Mouse (Mus musculus) kidney, postnatal 10 days (tissue): Measurements from ENCODE around the gene Smarcd1.
"Not testable (repeated sequence)": the region's sequence is repeated elsewhere in the genome, so short reads cannot be mapped to it uniquely, and the experiment has no call there.

Source experiments
- DNase-seq: peaks from one replicate; pipeline ENCODE4 v3.0.0; 2021; ENCODE audit warnings: mixed read lengths

The Smarcd1 gene

GRCm38 (mm10) chr15:99688712-99689111 lies 13.2 kb upstream of the Smarcd1 start:
- peak; percentile 72 for DNase-seq

GRCm38 (mm10) chr15:99690924-99691323 lies 11.0 kb upstream of the Smarcd1 start:
- DNase-seq = no peak

DNA sequence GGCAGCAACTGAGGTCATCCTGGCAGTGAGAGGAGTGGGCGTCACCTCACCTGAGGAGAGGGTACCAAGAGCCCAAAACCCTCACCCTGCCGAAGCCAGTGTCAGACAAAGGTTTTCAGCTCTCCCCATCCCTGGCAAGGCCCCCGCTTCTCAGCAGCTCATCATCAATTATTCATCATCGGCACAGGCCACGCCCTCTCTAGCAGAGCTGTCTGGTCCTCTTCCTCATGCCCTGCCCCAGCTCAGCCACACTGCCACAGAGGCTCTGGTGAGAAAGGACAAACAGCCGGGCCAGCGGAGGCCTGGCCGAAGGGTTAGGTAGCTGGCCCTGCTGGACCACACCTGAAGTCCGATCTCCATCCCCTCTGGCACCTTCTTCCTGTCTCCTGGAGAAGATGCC lies 10.0 kb upstream of the Smarcd1 start:
- no peak for DNase-seq

DNA sequence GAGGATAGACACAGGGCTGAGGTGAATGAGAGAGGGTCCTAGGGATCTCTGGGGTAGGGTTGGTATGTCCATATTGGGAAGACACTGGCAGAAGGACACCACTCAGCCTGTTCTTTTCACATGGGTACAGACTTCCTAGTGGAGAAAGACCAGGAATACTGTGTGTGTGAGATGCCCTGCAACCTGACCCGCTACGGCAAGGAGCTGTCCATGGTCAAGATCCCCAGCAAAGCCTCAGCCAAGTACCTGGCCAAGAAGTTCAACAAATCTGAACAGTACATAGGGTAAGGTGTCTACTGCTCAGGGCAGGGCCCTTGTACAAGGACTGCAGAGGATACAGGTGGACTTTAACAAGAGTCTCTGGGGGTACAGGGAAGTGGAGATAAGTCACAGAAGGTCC lies 4.6 kb upstream of the Smarcd1 start:
- peak; percentile 45 for DNase-seq

DNA sequence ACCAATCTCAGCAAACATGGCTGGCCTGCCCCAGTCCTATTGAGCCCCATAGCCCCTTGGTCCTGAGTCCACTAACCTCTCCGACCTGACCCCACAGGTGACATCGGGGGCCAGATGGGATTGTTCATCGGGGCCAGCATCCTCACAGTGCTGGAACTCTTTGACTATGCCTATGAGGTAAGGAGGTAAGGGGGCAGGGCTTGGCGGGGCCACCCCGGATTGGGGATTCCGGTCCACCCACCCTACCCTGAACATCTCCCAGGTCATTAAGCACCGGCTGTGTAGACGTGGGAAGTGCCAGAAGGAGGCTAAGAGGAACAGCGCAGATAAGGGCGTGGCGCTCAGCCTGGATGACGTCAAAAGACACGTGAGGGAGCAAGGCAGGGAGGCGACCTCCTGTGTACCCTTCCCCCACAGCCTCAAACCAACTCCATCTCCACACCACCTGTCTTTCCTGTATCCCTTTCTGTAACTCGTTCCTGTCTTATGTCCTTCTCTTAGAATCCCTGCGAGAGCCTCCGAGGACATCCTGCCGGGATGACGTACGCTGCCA lies 3.3 kb upstream of the Smarcd1 start:
- no peak for DNase-seq

GRCm38 (mm10) chr15:99699715-99700114 lies 2.2 kb upstream of the Smarcd1 start:
- DNase-seq = no peak

GRCm38 (mm10) chr15:99700219-99701106 lies 1.5 kb upstream of the Smarcd1 start:
- no peak for DNase-seq

DNA sequence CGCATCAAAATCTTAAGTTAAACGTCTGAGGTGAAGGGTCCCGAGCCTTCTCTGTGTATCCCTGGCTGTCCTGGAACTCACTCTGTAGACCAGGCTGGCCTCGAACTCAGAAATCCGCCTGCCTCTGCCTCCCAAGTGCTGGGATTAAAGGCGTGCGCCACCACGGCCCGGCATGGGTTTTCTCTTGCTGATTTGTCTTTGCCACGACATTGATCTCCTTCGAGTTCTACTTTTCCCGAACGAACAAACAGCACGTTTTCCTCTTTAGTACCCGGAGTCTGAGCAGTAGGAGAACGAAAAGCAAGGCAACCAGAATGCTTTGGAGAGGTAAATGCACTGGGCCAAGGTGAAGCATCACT lies 310 bp upstream of the Smarcd1 start:
- not testable (repeated sequence) for DNase-seq

GRCm38 (mm10) chr15:99703104-99703503 lies 1.2 kb downstream of the Smarcd1 start:
- DNase-seq = no peak

DNA sequence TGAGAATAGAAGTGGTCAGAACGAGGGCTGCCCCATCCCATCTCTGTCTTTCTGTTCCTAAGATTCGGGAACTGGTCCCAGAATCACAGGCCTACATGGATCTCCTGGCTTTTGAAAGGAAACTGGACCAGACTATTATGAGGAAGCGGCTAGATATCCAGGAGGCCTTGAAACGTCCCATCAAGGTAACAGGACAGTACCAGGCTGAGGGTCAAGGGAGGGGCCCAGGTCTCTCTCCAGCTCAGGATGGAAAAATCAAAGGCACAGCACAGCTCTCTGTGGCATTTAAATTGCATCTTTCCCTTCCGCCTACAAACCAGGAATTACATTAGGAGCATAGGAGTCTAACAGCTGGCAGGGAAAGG lies 1.7 kb downstream of the Smarcd1 start:
- DNase-seq = no peak

DNA sequence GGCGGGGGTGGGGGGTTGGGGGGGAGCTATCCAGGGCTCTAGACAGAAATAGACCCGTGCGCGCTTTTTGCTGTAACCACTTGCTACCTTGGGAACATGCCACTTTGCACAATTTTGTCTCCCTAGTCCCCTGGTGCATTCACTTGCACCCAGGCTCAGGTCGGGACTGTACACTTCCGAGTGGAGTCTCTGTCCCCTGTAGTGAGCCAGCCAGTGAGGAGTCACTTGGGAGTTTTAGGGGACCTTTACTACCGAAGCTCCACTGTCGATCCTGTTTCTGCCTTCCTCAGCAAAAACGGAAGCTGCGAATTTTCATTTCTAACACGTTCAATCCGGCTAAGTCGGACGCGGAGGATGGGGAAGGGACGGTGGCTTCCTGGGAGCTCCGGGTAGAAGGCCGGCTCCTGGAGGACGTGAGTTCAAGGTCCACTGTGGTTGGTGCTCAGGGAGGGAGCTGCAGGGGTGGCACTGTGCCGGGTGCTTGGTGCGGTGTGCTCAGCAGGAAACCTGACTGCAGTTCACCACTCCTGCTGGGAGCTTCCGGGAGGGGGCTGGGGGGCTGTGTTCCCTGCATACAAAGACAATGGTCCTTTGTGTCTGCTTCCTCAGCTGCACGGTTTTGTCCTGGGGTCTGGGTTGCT lies 2.2 kb downstream of the Smarcd1 start:
- peak; percentile 78 for DNase-seq

GRCm38 (mm10) chr15:99704881-99705280 lies 3.0 kb downstream of the Smarcd1 start:
- no peak for DNase-seq

DNA sequence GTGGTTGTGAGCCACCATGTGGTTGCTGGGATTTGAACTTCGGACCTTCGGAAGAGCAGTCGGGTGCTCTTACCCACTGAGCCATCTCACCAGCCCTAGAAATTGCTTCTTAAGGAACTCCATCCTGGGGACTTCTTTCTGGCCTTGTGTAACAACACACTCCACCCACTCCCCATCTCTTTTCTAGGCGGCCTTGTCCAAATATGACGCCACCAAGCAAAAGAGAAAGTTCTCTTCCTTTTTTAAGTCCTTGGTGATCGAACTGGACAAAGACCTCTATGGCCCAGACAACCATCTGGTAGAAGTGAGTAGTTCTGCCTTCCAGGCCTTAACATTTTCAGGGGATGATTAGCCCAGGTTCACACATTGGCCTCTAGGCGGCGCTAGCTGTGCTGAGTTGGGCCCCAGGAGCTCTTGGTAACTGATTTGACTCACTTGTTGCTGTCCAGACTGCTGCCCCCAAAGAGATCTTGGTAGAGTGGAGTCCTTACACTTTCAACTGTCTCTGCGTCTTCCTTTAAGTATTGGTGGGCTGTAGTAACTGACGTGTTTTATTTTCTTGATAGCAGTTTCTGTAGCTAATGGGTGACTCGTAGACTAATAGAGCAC lies 3.6 kb downstream of the Smarcd1 start, which contains the start of gene Gm17349:
Gm17349 (minus strand) TSS at position 51 of the 609 bp plus-strand sequence.
- DNase-seq = peak; percentile 74

GRCm38 (mm10) chr15:99708176-99708575 lies 6.2 kb downstream of the Smarcd1 start:
- no peak for DNase-seq

- no peak for DNase-seq
Measured at GRCm38 (mm10) chr15:99710221-99711190, 8.6 kb downstream of the Smarcd1 start.

DNA sequence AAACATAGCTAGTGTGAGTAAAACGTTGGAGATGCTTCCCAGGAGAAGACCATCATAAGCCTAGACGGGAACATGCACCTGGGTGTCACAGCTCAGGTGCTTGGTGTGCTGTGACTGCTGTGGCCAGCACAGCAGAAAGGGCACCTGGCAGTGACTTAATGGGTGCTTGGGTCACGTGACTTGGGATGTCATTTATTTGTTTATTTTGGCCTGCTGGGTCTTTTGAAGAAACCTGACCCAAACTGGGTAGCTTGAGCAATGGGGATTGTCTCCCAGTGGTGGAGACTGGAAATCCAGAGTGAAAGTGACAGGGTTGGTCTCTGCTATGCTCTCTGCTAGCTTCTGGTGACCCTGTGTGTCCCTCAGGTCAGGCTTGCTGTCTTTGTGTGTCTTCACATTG lies 9.6 kb downstream of the Smarcd1 start:
- no peak for DNase-seq

GRCm38 (mm10) chr15:99712666-99713559 lies 11.0 kb downstream of the Smarcd1 start:
- no peak for DNase-seq

DNA sequence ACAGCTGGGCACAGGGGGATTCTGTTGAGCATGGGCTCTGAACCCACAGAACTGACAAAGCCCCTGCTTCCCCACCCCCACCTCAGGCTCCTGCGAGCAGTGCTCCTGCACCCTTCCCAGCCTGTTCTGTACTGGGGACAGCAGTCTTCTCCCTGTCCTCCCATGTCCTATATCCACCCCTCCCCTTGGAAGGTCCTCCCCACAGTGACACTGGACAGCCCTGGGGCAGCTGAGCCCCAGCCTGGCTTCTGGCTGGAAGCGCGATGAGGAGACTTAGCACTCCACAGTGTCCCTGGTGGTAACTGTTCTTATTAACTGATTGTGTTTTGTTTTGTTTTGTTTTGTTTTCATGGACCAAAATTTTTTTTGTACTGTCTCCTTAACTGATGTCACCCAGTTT lies 11.6 kb downstream of the Smarcd1 start:
- no peak for DNase-seq

DNA sequence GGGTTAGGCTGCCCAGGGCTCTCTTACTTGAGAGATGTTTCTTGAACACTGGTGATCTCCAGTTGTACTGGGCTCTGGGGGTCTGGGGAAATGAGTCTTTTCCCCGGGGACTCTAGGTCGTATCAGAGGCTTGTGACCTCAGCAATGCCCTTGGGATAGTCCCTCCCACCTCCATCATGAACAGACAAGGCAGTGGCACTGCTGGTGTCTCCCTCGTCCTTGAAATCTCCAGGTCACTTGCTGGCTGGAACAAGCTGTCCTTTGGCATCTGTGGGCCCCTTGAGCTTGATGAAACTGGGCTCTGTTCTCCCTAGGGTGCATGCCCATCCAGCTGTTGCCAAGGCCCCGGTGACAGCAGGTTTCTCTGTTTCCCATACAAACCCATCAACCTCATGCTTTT lies 12.3 kb downstream of the Smarcd1 start:
- DNase-seq = no peak

- DNase-seq = peak; percentile 86
Measured at GRCm38 (mm10) chr15:99714858-99715257, 12.9 kb downstream of the Smarcd1 start.

GRCm38 (mm10) chr15:99715361-99715865 lies 13.5 kb downstream of the Smarcd1 start:
- DNase-seq = no peak
